Mouse (Mus musculus) G1E (cell line): ENCODE data around the gene Pax2. TPM values are rescaled to one million over a fixed set of nuclear protein-coding genes. Genes with fewer than 3 reads are reported as not detected.

Experiments used
- ATAC-seq: 2 replicates; pipeline ENCODE4 v1.8.0; 2016; ENCODE audit warnings: mild to moderate bottlenecking; ENCODE audit not compliant: insufficient number of reproducible peaks, poor library complexity, low FRiP score, severe bottlenecking; ENCODE audit errors: extremely low read depth
- DNase-seq: peaks from one replicate; pipeline ENCODE4 v3.0.0; 2012; ENCODE audit warnings: low spot score
- H3K27me3 ChIP-seq: 2 replicates; pipeline ENCODE4 v1.6.1; 2012; ENCODE audit warnings: mild to moderate bottlenecking, low read length, inconsistent platforms; ENCODE audit not compliant: insufficient read depth
- H3K36me3 ChIP-seq: replicated peaks from 2 replicates; pipeline ENCODE3; 2012; ENCODE audit warnings: mild to moderate bottlenecking, inconsistent platforms
- H3K4me1 ChIP-seq: 2 replicates; pipeline ENCODE4 v1.6.1; 2012; ENCODE audit warnings: low read depth, low read length, inconsistent platforms, mixed read lengths; ENCODE audit not compliant: insufficient read depth
- H3K4me3 ChIP-seq: 2 replicates; pipeline ENCODE4 v1.5.1; 2012; ENCODE audit warnings: low read depth, mild to moderate bottlenecking, inconsistent platforms, low read length, moderate library complexity, mixed read lengths
- H3K9me3 ChIP-seq: replicated peaks from 2 replicates; pipeline ENCODE4 v1.6.1; 2012; ENCODE audit warnings: inconsistent platforms
- CTCF ChIP-seq: IDR thresholded peaks from 2 replicates; pipeline ENCODE4 v1.5.1; 2012; ENCODE audit warnings: low read depth, low read length, inconsistent platforms, mixed read lengths
- GATA1 ChIP-seq: IDR thresholded peaks from 2 replicates; pipeline ENCODE4 v1.6.1; 2012; ENCODE audit warnings: borderline replicate concordance, low read length, inconsistent platforms, mixed read lengths
- POLR2AphosphoS5 ChIP-seq: IDR thresholded peaks from 2 replicates; pipeline ENCODE4 v1.6.1; 2012; ENCODE audit warnings: low read depth, low read length, inconsistent platforms; ENCODE audit not compliant: insufficient replicate concordance
- polyA plus RNA-seq: library from polyadenylated mRNA; stranded (reverse); fragments of >175 nt; gene quantifications from 2 replicates; pipeline ENCODE4 v1.2.3, GENCODE M21; 2012
- total RNA-seq, 2 experiments: library from RNA; stranded (forward) in 1 of 2; stranded (reverse) in 1 of 2; fragments of 200-1000 nt in 1 of 2; fragments of >200 nt in 1 of 2; fragmentation: Nextera tagmentation in 1 of 2; gene quantifications; 2 replicates each; pipeline ENCODE4 v1.2.3; 2014 to 2017

The Pax2 gene
- total and polyA plus RNA-seq, 3 experiments, result 0.27 TPM; not detected in 2

GRCm38 (mm10) chr19:44886475-44886874 is 130.6 kb downstream of the Pax2 start:
- Histone ChIP-seq H3K27me3 (peaks cover 15% of the 10 kb centered on the region; the same call in 1 of the 2 replicates), H3K4me3 (no peak overlapping the region), H3K4me1 (no peaks in the 10 kb centered on the region), H3K9me3 (no peaks in the 10 kb centered on the region), H3K36me3 (no peaks in the 10 kb centered on the region)
- no peak for TF ChIP-seq CTCF
- no peak for TF ChIP-seq POLR2AphosphoS5
- no peak for TF ChIP-seq GATA1
- ATAC-seq (no peak), DNase-seq (no peak)

Other genes with a start within 250 kb of the Pax2 start
- 0.98 and 1.4 TPM in 2 replicates for gene Sec31b, start 210.2 kb upstream of the Pax2 start, total RNA-seq (2014; fragmentation: Nextera tagmentation)
- gene Sec31b, start 210.2 kb upstream of the Pax2 start, total RNA-seq (2017), result 0.12 and 0.16 TPM in 2 replicates
- gene Sec31b, start 210.2 kb upstream of the Pax2 start, polyA plus RNA-seq, result 0.21 and 0.37 TPM in 2 replicates
- gene Gm20538, start 203.2 kb upstream of the Pax2 start, total RNA-seq (2014; fragmentation: Nextera tagmentation), result not detected in 2 replicates
- gene Gm20538, start 203.2 kb upstream of the Pax2 start, total RNA-seq (2017), result not detected in 2 replicates
- not detected in 2 replicates for gene Gm20538, start 203.2 kb upstream of the Pax2 start, polyA plus RNA-seq
- 93.1 and 136 TPM in 2 replicates for gene Ndufb8, start 200.6 kb upstream of the Pax2 start, total RNA-seq (2014; fragmentation: Nextera tagmentation)
- 362 and 370 TPM in 2 replicates for gene Ndufb8, start 200.6 kb upstream of the Pax2 start, total RNA-seq (2017)
- gene Ndufb8, start 200.6 kb upstream of the Pax2 start, polyA plus RNA-seq, result 214 and 238 TPM in 2 replicates
- 11.7 and 12.5 TPM in 2 replicates for gene Hif1an, start 193.2 kb upstream of the Pax2 start, total RNA-seq (2014; fragmentation: Nextera tagmentation)
- gene Hif1an, start 193.2 kb upstream of the Pax2 start, total RNA-seq (2017), result 7.4 and 9.9 TPM in 2 replicates
- 14.2 and 15.0 TPM in 2 replicates for gene Hif1an, start 193.2 kb upstream of the Pax2 start, polyA plus RNA-seq
- gene Slf2, start 175.1 kb downstream of the Pax2 start, total RNA-seq (2014; fragmentation: Nextera tagmentation), result 74.9 and 79.5 TPM in 2 replicates
- gene Slf2, start 175.1 kb downstream of the Pax2 start, total RNA-seq (2017), result 70.0 and 79.7 TPM in 2 replicates
- 44.1 and 48.1 TPM in 2 replicates for gene Slf2, start 175.1 kb downstream of the Pax2 start, polyA plus RNA-seq
- gene Sema4g, start 233.1 kb downstream of the Pax2 start, total RNA-seq (2014; fragmentation: Nextera tagmentation), result 0.30 TPM in 1 of 2 replicates, not detected in the other
- gene Sema4g, start 233.1 kb downstream of the Pax2 start, total RNA-seq (2017), result 0.12 and 0.22 TPM in 2 replicates
- 0.11 and 0.13 TPM in 2 replicates for gene Sema4g, start 233.1 kb downstream of the Pax2 start, polyA plus RNA-seq
- gene Twnk, start 249.6 kb downstream of the Pax2 start, total RNA-seq (2014; fragmentation: Nextera tagmentation), result 19.3 and 22.4 TPM in 2 replicates
- 20.4 and 22.0 TPM in 2 replicates for gene Twnk, start 249.6 kb downstream of the Pax2 start, total RNA-seq (2017)
- 14.1 and 14.7 TPM in 2 replicates for gene Twnk, start 249.6 kb downstream of the Pax2 start, polyA plus RNA-seq